Mouse (Mus musculus) small intestine, adult 2 months (tissue): ENCODE measurements at regions not wholly inside any gene's neighbourhood (a gene's known extent, or its start where the extent isn't known, plus 50 kb on each side); places are given as distances from the start of the nearest gene placed in this dataset.
"Not testable (repeated sequence)": the region's sequence is repeated elsewhere in the genome, so short reads cannot be mapped to it uniquely, and the experiment has no call there.

ENCODE experiments used
- H3K27ac ChIP-seq: fragments of 200-500 bp; 2 replicates; pipeline ENCODE4 v1.5.1; 2012; ENCODE audit warnings: low read depth, low read length, control low read depth, inconsistent platforms; ENCODE audit not compliant: insufficient read depth
- H3K27me3 ChIP-seq: fragments of 200-500 bp; 2 replicates; pipeline ENCODE4 v1.6.1; 2012; ENCODE audit warnings: mild to moderate bottlenecking, moderate library complexity, low read length, inconsistent platforms; ENCODE audit not compliant: control insufficient read depth, insufficient read depth
- H3K36me3 ChIP-seq: fragments of 200-500 bp; 2 replicates; pipeline ENCODE4 v1.6.1; 2012; ENCODE audit warnings: mild to moderate bottlenecking, low read length, control low read depth, inconsistent platforms; ENCODE audit not compliant: control insufficient read depth, insufficient read depth
- H3K4me1 ChIP-seq: fragments of 200-500 bp; 2 replicates; pipeline ENCODE4 v1.6.1; 2012; ENCODE audit warnings: low read length, inconsistent platforms, mixed read lengths; ENCODE audit not compliant: control insufficient read depth, insufficient read depth, insufficient read length
- H3K4me3 ChIP-seq: fragments of 200-500 bp; 2 replicates; pipeline ENCODE4 v1.5.1; 2012; ENCODE audit warnings: low read depth, mild to moderate bottlenecking, control low read depth, inconsistent platforms, low read length, moderate library complexity
- CTCF ChIP-seq: fragments of 200-500 bp; IDR thresholded peaks from 2 replicates; pipeline ENCODE4 v1.5.1; 2012; ENCODE audit warnings: low read depth, mild to moderate bottlenecking, control low read depth, inconsistent platforms, low read length, moderate library complexity, mixed read lengths; ENCODE audit not compliant: insufficient replicate concordance, insufficient read length; ENCODE audit errors: extremely low read depth
- POLR2A ChIP-seq: fragments of 200-500 bp; IDR thresholded peaks from 2 replicates; pipeline ENCODE4 v1.6.1; 2012; ENCODE audit warnings: low read depth, mild to moderate bottlenecking, control low read depth, inconsistent platforms, low read length, moderate library complexity
- WGBS: fragments of 180-500 bp; shearing (Covaris S2); methylation state at CpG from one replicate; pipeline ENCODE4 v1.1.7; 2018; 5-methylcytosine and 5-hydroxymethylcytosine counted together

DNA sequence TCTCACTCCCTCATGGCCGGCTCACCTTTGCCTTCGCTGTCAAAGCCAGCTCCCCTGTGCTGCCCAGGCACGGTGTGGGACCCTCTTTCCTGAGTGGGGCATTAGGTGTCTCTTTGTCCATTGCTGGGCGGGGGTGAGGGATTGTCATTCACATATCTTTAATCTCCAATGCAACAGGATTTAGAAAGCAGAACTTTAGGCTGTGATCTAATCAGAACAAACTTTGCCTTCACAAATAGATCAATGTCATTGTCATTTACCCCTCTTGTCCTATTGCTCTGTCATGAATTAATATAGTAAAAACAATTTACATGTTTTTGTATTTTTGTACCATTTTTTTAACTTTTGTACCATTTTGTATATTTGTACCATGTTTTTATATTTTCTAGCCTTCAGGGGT lies 254.7 kb upstream of the Pik3r1 start:
- no peaks in the 10 kb centered on the region for H3K27me3 ChIP-seq
- H3K36me3 ChIP-seq, result no peaks in the 10 kb centered on the region
- 89% methylated on average over 4 of the region's 4 CpGs for WGBS
- TF ChIP-seq CTCF (no peak), POLR2A (no peak)
- H3K27ac ChIP-seq, result peak overlapping the region; percentile 38
- no peak overlapping the region for H3K4me3 ChIP-seq
- H3K4me1 ChIP-seq, result peaks cover 14% of the 10 kb centered on the region

DNA sequence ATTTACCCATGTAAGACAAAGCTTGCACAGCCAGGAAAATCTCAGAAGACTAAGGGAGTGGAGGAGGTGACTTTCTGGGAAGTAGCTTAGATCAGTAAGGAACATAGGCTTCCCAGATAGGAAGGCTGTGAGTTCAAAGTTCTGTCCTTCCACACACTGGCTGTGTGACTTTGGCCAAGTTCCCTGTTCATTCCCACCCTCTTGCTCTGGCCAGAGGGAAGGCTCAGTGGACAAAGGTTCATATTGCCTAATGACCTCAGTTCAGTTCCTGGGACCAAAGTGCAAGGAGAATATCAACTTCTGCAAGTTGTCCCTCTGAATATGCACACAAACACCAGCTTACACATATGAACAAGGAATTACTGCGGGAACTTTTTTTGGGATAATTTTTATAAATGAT lies 255.6 kb upstream of the Pik3r1 start:
- H3K4me1 ChIP-seq, result peaks cover 12% of the 10 kb centered on the region
- H3K27me3 ChIP-seq, result no peaks in the 10 kb centered on the region
- TF ChIP-seq CTCF (no peak), POLR2A (no peak)
- H3K4me3 ChIP-seq, result no peak overlapping the region
- 79% methylated on average over 1 of the region's 1 CpGs for WGBS
- H3K27ac ChIP-seq, result no peak overlapping the region
- H3K36me3 ChIP-seq, result no peaks in the 10 kb centered on the region

DNA sequence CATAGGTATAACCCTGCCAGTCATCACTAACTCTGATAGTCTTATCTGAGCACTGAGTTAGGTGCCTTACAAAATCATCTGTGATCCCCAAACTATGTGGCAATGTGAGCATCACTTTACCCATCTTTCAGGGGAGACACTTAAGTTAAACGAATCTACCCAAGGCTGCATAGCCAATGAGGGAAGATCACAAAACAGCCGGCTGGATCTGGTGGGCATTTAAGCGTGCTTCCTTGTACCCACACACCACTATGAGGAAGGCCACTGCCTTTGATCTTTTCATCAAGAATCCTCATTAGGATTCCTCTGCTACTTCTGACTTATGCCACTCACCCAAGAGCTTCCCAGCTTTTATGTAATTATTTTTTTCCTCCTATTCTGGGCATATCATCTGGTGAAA lies 257.1 kb upstream of the Pik3r1 start:
- Histone ChIP-seq H3K4me3 (no peak overlapping the region), H3K4me1 (peaks cover 12% of the 10 kb centered on the region), H3K36me3 (no peaks in the 10 kb centered on the region), H3K27me3 (no peaks in the 10 kb centered on the region), H3K27ac (no peak overlapping the region)
- no peak for TF ChIP-seq POLR2A
- TF ChIP-seq CTCF, result no peak
- 84% methylated on average over 3 of the region's 3 CpGs for WGBS

DNA sequence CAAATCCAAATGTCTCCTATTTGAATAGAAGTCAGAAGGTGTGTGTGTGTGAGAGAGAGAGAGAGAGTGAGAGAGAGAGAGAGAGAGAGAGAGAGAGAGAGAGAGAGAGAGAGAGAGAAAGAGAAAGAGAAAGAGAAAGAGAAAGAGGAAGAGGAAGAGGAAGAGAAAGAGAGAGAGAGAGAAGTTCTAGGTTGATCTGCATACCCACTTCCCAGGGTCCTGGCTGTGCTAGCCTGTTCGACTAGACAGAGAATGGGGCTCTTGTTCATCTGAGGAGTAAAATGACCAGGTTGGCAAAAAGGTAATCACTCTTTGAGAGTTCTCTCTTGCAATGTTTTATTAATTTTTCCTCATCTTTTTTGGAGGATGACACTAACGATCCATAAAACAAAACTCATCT lies 257.5 kb upstream of the Pik3r1 start:
- H3K27me3 ChIP-seq, H3K4me3 ChIP-seq, H3K36me3 ChIP-seq, H3K27ac ChIP-seq: not testable (repeated sequence)
- peaks cover 12% of the 10 kb centered on the region for H3K4me1 ChIP-seq
- WGBS, result 75% methylated on average over 2 of the region's 2 CpGs

DNA sequence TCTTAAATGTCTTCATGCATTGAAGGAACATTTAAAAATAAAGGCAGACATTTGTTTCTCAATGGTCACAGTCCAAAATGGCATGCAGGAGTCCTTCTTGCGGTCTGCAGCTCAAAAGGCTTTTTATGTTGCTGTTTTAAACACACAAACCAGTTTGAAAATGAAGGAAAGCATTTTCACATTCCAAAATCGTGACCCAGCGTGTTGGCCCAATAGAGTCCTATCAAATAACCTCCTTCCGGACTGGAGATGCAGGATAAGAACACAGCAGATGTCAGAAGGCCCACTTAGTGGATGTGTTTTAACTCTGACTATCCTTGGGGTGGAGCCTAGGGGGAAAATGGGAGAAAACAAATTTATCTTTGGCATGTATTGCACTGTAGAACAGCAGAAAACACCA lies 263.4 kb upstream of the Pik3r1 start:
- Histone ChIP-seq H3K36me3 (no peaks in the 10 kb centered on the region), H3K4me3 (no peak overlapping the region), H3K4me1 (peaks cover 11% of the 10 kb centered on the region; the same call in 1 of the 2 replicates), H3K27me3 (no peaks in the 10 kb centered on the region), H3K27ac (no peak overlapping the region)
- 91% methylated on average over 4 of the region's 4 CpGs for WGBS
- TF ChIP-seq CTCF, result no peak
- TF ChIP-seq POLR2A, result no peak

DNA sequence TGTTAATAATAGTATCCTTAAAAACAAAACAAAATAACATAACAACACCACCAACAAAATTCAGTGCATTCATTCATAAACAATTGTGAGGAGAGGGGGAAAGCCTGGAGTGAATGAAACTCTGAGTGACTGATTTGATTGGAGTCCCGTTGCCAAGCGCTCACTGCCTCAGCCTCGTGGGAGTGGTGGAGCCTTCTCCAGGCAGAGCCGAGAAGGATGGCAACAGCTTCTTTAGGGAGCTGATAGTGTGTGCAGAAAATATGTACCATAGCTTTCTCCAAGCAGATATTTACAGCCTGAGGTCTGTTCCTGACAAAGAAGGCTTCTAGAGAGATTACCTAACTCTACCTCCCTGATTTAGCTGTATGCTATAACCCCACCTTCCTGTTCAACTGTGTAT lies 266.5 kb upstream of the Pik3r1 start:
- H3K4me3 ChIP-seq, result no peak overlapping the region
- no peak overlapping the region for H3K27ac ChIP-seq
- TF ChIP-seq POLR2A (no peak), CTCF (no peak)
- peaks cover 13% of the 10 kb centered on the region; the same call in 1 of the 2 replicates for H3K4me1 ChIP-seq
- WGBS, result 32% methylated on average over 4 of the region's 4 CpGs
- no peaks in the 10 kb centered on the region for H3K27me3 ChIP-seq
- no peaks in the 10 kb centered on the region for H3K36me3 ChIP-seq

DNA sequence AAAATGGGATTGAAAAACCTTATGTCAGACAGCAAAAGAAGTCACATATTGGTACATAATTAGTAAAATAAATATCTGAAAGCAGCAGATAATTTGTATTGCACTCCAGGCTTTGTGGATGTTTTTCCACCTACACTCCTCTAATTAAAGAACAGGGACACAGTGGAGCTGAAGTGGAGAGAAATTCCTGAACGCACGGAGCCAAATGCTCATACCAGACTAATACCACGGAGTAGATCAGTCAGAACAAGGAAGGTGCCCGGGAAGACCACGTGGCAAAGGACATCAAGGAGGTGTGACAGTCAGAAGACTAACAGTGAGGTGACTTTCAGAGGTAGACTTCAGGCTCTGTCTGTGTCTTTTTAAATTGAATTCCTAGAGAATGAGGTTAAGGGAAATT lies 268.0 kb upstream of the Pik3r1 start:
- Histone ChIP-seq H3K4me1 (peaks cover 13% of the 10 kb centered on the region; the same call in 1 of the 2 replicates), H3K36me3 (no peaks in the 10 kb centered on the region), H3K27ac (0 out of 2 replicates have a peak overlapping the region, but pooled peaks have one; percentile 49), H3K4me3 (no peak overlapping the region), H3K27me3 (no peaks in the 10 kb centered on the region)
- TF ChIP-seq CTCF, result no peak
- no peak for TF ChIP-seq POLR2A
- WGBS, result 34% methylated on average over 5 of the region's 5 CpGs

DNA sequence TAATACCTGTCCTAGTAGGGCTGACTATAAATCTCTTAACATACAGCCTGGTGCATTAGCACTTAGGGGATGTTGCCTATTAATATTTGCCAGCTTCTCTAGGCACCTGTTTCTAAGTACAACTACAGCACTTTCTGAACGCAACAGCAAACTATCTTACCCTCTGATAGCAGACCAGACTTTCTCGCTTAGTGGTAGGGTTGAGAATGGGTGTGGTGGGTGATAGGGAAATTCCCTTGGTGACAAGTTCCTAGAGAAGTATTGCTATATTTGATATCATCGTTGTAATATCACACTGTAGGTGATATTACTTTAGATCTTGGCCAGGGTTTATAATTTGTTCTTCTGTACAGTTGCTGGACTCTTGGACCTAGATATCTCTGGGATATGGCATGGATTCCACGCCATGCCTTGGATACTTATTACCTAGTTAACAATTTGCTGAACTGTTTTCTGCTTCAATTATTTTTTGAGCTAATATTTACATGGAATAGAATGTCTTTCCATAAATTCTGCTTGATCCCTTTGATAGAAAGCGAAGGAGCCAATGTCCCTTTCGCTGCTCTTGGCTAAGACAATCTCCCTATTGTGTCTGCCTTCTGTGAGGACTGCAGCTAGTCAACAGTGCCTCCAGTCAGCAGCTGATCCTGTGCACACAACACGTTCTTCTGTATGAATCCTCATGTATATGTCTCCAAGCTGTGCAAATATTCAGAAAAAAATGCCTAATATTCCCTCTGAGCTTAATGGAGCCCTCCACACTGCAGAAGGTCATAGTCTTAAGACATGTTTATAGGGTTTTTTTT lies 269.0 kb upstream of the Pik3r1 start:
- WGBS, result 27% methylated on average over 7 of the region's 7 CpGs
- H3K36me3 ChIP-seq, result no peaks in the 10 kb centered on the region
- H3K4me3 ChIP-seq, result no peak overlapping the region
- peak overlapping the region; percentile 77 for H3K27ac ChIP-seq
- TF ChIP-seq CTCF (no peak), POLR2A (no peak)
- H3K4me1 ChIP-seq, result peaks cover 13% of the 10 kb centered on the region; the same call in 1 of the 2 replicates
- no peaks in the 10 kb centered on the region for H3K27me3 ChIP-seq
